Mouse (Mus musculus) midbrain, embryonic 11.5 days (tissue): Measurements from ENCODE around the gene Slc25a48. TPM values are rescaled to one million over a fixed set of nuclear protein-coding genes. Genes with fewer than 3 reads are reported as not detected.

Source experiments
- ATAC-seq: fragments of 200-750 bp; cut with Nextera tagmentation; 2 replicates; pipeline ENCODE4 v1.8.0; 2017; ENCODE audit warnings: moderate TSS enrichment, moderate library complexity; ENCODE audit not compliant: low FRiP score
- DNase-seq: peaks from one replicate; pipeline ENCODE4 v3.0.0; 2015; ENCODE audit warnings: low spot score; ENCODE audit errors: missing footprints
- H3K27ac ChIP-seq: fragments of 300-500 bp; sonication (generic); 2 replicates; pipeline ENCODE4 v1.5.1; 2014; ENCODE audit warnings: low read depth, low read length
- H3K27me3 ChIP-seq: fragments of 300-500 bp; sonication (generic); 2 replicates; pipeline ENCODE4 v1.6.1; 2014; ENCODE audit warnings: mild to moderate bottlenecking, low read length, moderate library complexity, mixed read lengths; ENCODE audit not compliant: control insufficient read depth, insufficient read depth
- H3K36me3 ChIP-seq: fragments of 300-500 bp; sonication (generic); 2 replicates; pipeline ENCODE4 v1.6.1; 2014; ENCODE audit warnings: mild to moderate bottlenecking, low read length, moderate library complexity, mixed read lengths; ENCODE audit not compliant: control insufficient read depth, insufficient read depth
- H3K4me1 ChIP-seq: fragments of 300-500 bp; sonication (generic); 2 replicates; pipeline ENCODE4 v1.6.1; 2014; ENCODE audit warnings: low read length; ENCODE audit not compliant: control insufficient read depth, insufficient read depth
- H3K4me2 ChIP-seq: fragments of 300-500 bp; sonication (generic); 2 replicates; pipeline ENCODE4 v1.6.1; 2014; ENCODE audit warnings: mild to moderate bottlenecking, moderate library complexity
- H3K4me3 ChIP-seq: fragments of 300-500 bp; sonication (generic); 2 replicates; pipeline ENCODE4 v1.5.1; 2014; ENCODE audit warnings: low read depth, low read length
- H3K9ac ChIP-seq: fragments of 300-500 bp; sonication (generic); 2 replicates; pipeline ENCODE4 v1.6.1; 2014; ENCODE audit warnings: low read length
- H3K9me3 ChIP-seq: fragments of 300-500 bp; sonication (generic); 2 replicates; pipeline ENCODE4 v1.6.1; 2016; ENCODE audit warnings: low read length; ENCODE audit not compliant: control insufficient read depth
- WGBS: fragments of 180-500 bp; shearing (Covaris S2); extraction: QIAGEN DNeasy Blood & Tissue Kit; methylation state at CpG from one replicate; pipeline ENCODE4 v1.1.7; 2014; 5-methylcytosine and 5-hydroxymethylcytosine counted together
- polyA plus RNA-seq: library from polyadenylated mRNA; unstranded; fragments of >200 nt; fragmentation: Nextera tagmentation; extraction: Ambion mirVana; gene quantifications from 2 replicates; pipeline ENCODE4 v1.2.1, GENCODE M21; 2014

Slc25a48 gene
- polyA plus RNA-seq, 1 experiment from 2014 or later, result not detected

GRCm38 (mm10) chr13:56422072-56422723 is 16.0 kb upstream of the Slc25a48 start:
- H3K4me2 ChIP-seq, result no peak overlapping the region
- peak; percentile 54 for ATAC-seq
- H3K4me1 ChIP-seq, result 0 out of 2 replicates have a peak, but pooled peaks cover 2% of the 10 kb centered on the region
- 24% methylated on average over 16 of the region's 16 CpGs for WGBS
- peaks cover 2% of the 10 kb centered on the region; the same call in 1 of the 2 replicates for H3K27me3 ChIP-seq
- no peaks in the 10 kb centered on the region for H3K9me3 ChIP-seq
- H3K36me3 ChIP-seq, result no peaks in the 10 kb centered on the region
- no peak overlapping the region for H3K9ac ChIP-seq
- peak; percentile 97 for DNase-seq
- H3K4me3 ChIP-seq, result no peak overlapping the region
- H3K27ac ChIP-seq, result no peak overlapping the region

- no peak overlapping the region for H3K4me3 ChIP-seq
- 0 out of 2 replicates have a peak, but pooled peaks cover 2% of the 10 kb centered on the region for H3K4me1 ChIP-seq
- no peaks in the 10 kb centered on the region for H3K36me3 ChIP-seq
- H3K9ac ChIP-seq, result no peak overlapping the region
- ATAC-seq, result no peak
- H3K27ac ChIP-seq, result no peak overlapping the region
- no peak for DNase-seq
- WGBS, result 79% methylated on average over 7 of the region's 7 CpGs
- no peak overlapping the region for H3K4me2 ChIP-seq
- H3K9me3 ChIP-seq, result no peaks in the 10 kb centered on the region
- H3K27me3 ChIP-seq, result peaks cover 2% of the 10 kb centered on the region; the same call in 1 of the 2 replicates
These were observed 12.2 kb upstream of the Slc25a48 start for GRCm38 (mm10) chr13:56425931-56426330.

GRCm38 (mm10) chr13:56426365-56426764 is 11.8 kb upstream of the Slc25a48 start, which contains the start of gene Gm3045:
Gm3045 (plus strand) TSS chr13:56426594.
- H3K36me3 ChIP-seq, result no peaks in the 10 kb centered on the region
- DNase-seq (no peak), ATAC-seq (no peak)
- H3K4me2 ChIP-seq, result no peak within 1 kb of the TSS
- H3K9ac ChIP-seq, result no peak within 1 kb of the TSS
- H3K27ac ChIP-seq, result no peak within 1 kb of the TSS
- H3K27me3 ChIP-seq, result peaks cover 2% of the 10 kb centered on the region; the same call in 1 of the 2 replicates
- 78% methylated on average over 4 of the region's 4 CpGs for WGBS
- no peak within 1 kb of the TSS for H3K4me3 ChIP-seq
- no peaks in the 10 kb centered on the region for H3K9me3 ChIP-seq
- 0 out of 2 replicates have a peak, but pooled peaks cover 2% of the 10 kb centered on the region for H3K4me1 ChIP-seq

- Histone ChIP-seq H3K4me2 (no peak overlapping the region), H3K36me3 (no peaks in the 10 kb centered on the region), H3K9ac (no peak overlapping the region), H3K27me3 (no peaks in the 10 kb centered on the region; the same call in 1 of the 2 replicates), H3K4me1 (peaks cover 5% of the 10 kb centered on the region; the same call in 1 of the 2 replicates), H3K27ac (no peak overlapping the region), H3K4me3 (no peak overlapping the region), H3K9me3 (no peaks in the 10 kb centered on the region)
- DNase-seq (peak; percentile 99), ATAC-seq (peak; percentile 80)
- WGBS, result 28% methylated on average over 16 of the region's 16 CpGs
These were observed 9.2 kb upstream of the Slc25a48 start for GRCm38 (mm10) chr13:56428724-56429500.

GRCm38 (mm10) chr13:56432496-56432895 is 5.7 kb upstream of the Slc25a48 start:
- no peaks in the 10 kb centered on the region for H3K36me3 ChIP-seq
- H3K9me3 ChIP-seq, result no peaks in the 10 kb centered on the region
- H3K4me2 ChIP-seq, result no peak overlapping the region
- H3K27ac ChIP-seq, result no peak overlapping the region
- H3K27me3 ChIP-seq, result peaks cover 8% of the 10 kb centered on the region; the same call in 1 of the 2 replicates
- DNase-seq (no peak), ATAC-seq (no peak)
- H3K9ac ChIP-seq, result no peak overlapping the region
- no peak overlapping the region for H3K4me3 ChIP-seq
- H3K4me1 ChIP-seq, result peaks cover 7% of the 10 kb centered on the region; the same call in 1 of the 2 replicates
- 87% methylated on average over 11 of the region's 12 CpGs for WGBS

GRCm38 (mm10) chr13:56433466-56433865 is 4.7 kb upstream of the Slc25a48 start:
- no peak overlapping the region for H3K4me2 ChIP-seq
- H3K4me1 ChIP-seq, result peaks cover 7% of the 10 kb centered on the region; the same call in 1 of the 2 replicates
- 14% methylated on average over 10 of the region's 10 CpGs for WGBS
- DNase-seq (peak; percentile 100), ATAC-seq (peak; percentile 45; the same call in 1 of the 2 replicates)
- no peak overlapping the region for H3K27ac ChIP-seq
- no peaks in the 10 kb centered on the region for H3K9me3 ChIP-seq
- H3K9ac ChIP-seq, result no peak overlapping the region
- peaks cover 18% of the 10 kb centered on the region for H3K27me3 ChIP-seq
- H3K36me3 ChIP-seq, result no peaks in the 10 kb centered on the region
- H3K4me3 ChIP-seq, result no peak overlapping the region

GRCm38 (mm10) chr13:56434311-56434751 is 3.8 kb upstream of the Slc25a48 start:
- H3K4me1 ChIP-seq, result peaks cover 7% of the 10 kb centered on the region; the same call in 1 of the 2 replicates
- no peak overlapping the region for H3K4me2 ChIP-seq
- H3K9ac ChIP-seq, result no peak overlapping the region
- no peak overlapping the region for H3K4me3 ChIP-seq
- DNase-seq (no peak), ATAC-seq (no peak)
- H3K36me3 ChIP-seq, result no peaks in the 10 kb centered on the region
- no peaks in the 10 kb centered on the region for H3K9me3 ChIP-seq
- H3K27me3 ChIP-seq, result peaks cover 27% of the 10 kb centered on the region
- 81% methylated on average over 9 of the region's 9 CpGs for WGBS
- no peak overlapping the region for H3K27ac ChIP-seq

GRCm38 (mm10) chr13:56435615-56436287 is 2.4 kb upstream of the Slc25a48 start:
- ATAC-seq, result no peak
- no peaks in the 10 kb centered on the region for H3K36me3 ChIP-seq
- no peak overlapping the region for H3K9ac ChIP-seq
- H3K27me3 ChIP-seq, result peaks cover 38% of the 10 kb centered on the region
- H3K4me1 ChIP-seq, result peaks cover 7% of the 10 kb centered on the region; the same call in 1 of the 2 replicates
- H3K27ac ChIP-seq, result no peak overlapping the region
- no peak for DNase-seq
- 64% methylated on average over 10 of the region's 10 CpGs for WGBS
- H3K9me3 ChIP-seq, result no peaks in the 10 kb centered on the region
- no peak overlapping the region for H3K4me3 ChIP-seq
- no peak overlapping the region for H3K4me2 ChIP-seq
